Mouse (Mus musculus): ENCODE measurements around the gene Reg3a. TPM values are rescaled to one million over a fixed set of nuclear protein-coding genes. Genes with fewer than 3 reads are reported as not detected.

The Reg3a gene
- polyA plus RNA-seq, 1 experiment from 2014 or later: not detected

DNA sequence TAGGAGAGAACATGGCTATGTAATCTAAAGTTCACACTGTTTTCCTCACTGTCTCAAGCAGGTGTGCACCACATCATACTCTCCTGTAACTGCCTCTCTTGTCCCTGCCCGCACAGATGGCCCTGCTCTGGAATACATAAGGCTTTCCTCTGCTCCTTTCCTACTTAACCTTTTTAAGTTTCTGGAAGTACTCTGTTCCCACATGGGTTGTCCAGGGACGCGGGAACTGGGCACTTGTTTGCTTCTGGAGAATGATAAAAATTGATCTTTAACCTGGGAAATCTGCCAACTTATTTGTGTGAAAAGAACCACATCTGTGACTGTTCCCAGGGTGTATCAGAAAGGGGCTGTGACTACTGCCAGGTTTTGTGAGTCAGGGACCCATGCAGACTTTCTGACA, 45.0 kb downstream of the Reg3a start:
- Histone ChIP-seq H3K36me3 (ENCODE audit: insufficient read depth, low read length) (no peaks in the 10 kb centered on the region), H3K4me2 (replicated peaks; ENCODE audit: low read depth, low read length) (no peak overlapping the region), H3K4me3 (ENCODE audit: low read length) (no peak overlapping the region), H3K27ac (ENCODE audit: low read length) (no peak overlapping the region), H3K9me3 (ENCODE audit: low read length) (no peaks in the 10 kb centered on the region; the same call in 1 of the 2 replicates), H3K27me3 (ENCODE audit: insufficient read depth, low read length) (no peaks in the 10 kb centered on the region), H3K4me1 (ENCODE audit: insufficient read depth, low read length) (no peaks in the 10 kb centered on the region), H3K9ac (replicated peaks; ENCODE audit: low read length) (no peak overlapping the region)
- ATAC-seq (ENCODE audit: low FRiP score, low TSS enrichment): no peak
- 90% methylated on average over 3 of the region's 3 CpGs for WGBS

Other genes starting within 250 kb of the Reg3a start
- gene Reg3b, start 10.1 kb upstream of the Reg3a start, polyA plus RNA-seq (2015; fragmentation: Nextera tagmentation; extraction: Ambion mirVana): not detected in 2 replicates
- not detected in 2 replicates for gene Reg3d, start 1.8 kb upstream of the Reg3a start, polyA plus RNA-seq (2015; fragmentation: Nextera tagmentation; extraction: Ambion mirVana)
- gene Reg2, start 14.9 kb downstream of the Reg3a start, polyA plus RNA-seq (2015; fragmentation: Nextera tagmentation; extraction: Ambion mirVana): not detected in 2 replicates
- not detected in 2 replicates for gene Reg1, start 42.0 kb downstream of the Reg3a start, polyA plus RNA-seq (2015; fragmentation: Nextera tagmentation; extraction: Ambion mirVana)
- not detected in 2 replicates for gene Reg3g, start 88.2 kb downstream of the Reg3a start, polyA plus RNA-seq (2015; fragmentation: Nextera tagmentation; extraction: Ambion mirVana)

Measured in kidney, embryonic 16.5 days (tissue).